Mouse (Mus musculus) embryonic fibroblast, embryonic 13.5 days (primary cell): ENCODE measurements around the gene Ahnak.

Experiments
- CTCF ChIP-seq: IDR thresholded peaks from 2 replicates; pipeline ENCODE4 v1.5.1; 2011; ENCODE audit warnings: mild to moderate bottlenecking, control low read depth, low read length, moderate library complexity, borderline replicate concordance; ENCODE audit not compliant: insufficient read depth
- POLR2A ChIP-seq: IDR thresholded peaks from 2 replicates; pipeline ENCODE4 v1.6.1; 2011; ENCODE audit warnings: low read depth, mild to moderate bottlenecking, control low read depth, low read length, moderate library complexity

- TF ChIP-seq POLR2A (no peak), CTCF (no peak)
These were observed 44.3 kb upstream of the Ahnak start for GRCm38 (mm10) chr19:8944750-8945149.
